Mouse (Mus musculus) c-Kit-positive CD71-positive TER-119-positive erythroid progenitor cells, embryonic 14.5 days (primary cell): ENCODE measurements around the gene Slx4ip.

Experiments
- DNase-seq: peaks from one replicate; pipeline ENCODE4 v3.0.0-alpha.2; 2013; ENCODE audit warnings: low spot score

Gene Slx4ip

DNA sequence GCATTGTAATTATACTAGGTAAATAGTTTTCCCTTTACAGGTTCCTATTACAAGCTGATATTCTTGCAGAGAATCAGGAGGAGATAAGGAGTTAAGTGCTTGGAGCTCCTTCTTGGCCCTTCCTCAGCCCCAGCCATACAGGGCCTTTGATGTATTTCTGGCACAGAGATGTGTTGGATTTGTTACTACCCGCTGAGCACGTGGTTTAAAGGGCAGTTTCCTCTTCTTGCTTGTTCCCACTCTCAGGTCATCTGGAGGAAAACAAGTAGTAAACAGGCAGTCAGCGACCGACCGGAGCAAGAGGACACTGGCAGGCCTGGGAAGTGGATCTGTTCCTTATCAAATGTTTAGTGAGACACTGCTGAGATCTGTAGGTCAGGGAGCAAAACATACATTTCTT lies 56.9 kb downstream of the Slx4ip start:
- no peak for DNase-seq

GRCm38 (mm10) chr2:136952238-136952637 lies 61.2 kb downstream of the Slx4ip start:
- no peak for DNase-seq

GRCm38 (mm10) chr2:136955726-136956571 lies 64.9 kb downstream of the Slx4ip start:
- DNase-seq = no peak

DNA sequence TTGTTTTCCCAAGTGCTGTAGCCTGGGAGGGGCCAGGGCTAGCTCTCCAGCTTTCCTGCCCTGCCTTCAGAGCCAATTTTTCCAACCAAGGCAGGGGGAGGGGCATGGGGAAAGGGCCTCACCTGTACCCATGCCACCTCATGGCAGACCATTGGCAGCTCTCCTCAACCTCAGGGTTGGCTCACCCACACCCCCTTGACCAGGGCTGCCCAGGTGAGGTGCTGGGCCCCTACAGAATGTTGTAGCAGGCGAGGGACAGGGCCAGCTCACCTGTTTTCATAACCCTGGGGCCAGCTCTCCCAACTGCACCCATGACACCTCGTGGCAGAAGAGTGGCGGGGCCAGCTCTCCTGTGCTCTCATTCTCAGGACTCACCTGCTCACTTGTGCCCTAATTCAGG lies 67.7 kb downstream of the Slx4ip start:
- no peak for DNase-seq

GRCm38 (mm10) chr2:136975774-136976173 lies 84.8 kb downstream of the Slx4ip start:
- no peak for DNase-seq

DNA sequence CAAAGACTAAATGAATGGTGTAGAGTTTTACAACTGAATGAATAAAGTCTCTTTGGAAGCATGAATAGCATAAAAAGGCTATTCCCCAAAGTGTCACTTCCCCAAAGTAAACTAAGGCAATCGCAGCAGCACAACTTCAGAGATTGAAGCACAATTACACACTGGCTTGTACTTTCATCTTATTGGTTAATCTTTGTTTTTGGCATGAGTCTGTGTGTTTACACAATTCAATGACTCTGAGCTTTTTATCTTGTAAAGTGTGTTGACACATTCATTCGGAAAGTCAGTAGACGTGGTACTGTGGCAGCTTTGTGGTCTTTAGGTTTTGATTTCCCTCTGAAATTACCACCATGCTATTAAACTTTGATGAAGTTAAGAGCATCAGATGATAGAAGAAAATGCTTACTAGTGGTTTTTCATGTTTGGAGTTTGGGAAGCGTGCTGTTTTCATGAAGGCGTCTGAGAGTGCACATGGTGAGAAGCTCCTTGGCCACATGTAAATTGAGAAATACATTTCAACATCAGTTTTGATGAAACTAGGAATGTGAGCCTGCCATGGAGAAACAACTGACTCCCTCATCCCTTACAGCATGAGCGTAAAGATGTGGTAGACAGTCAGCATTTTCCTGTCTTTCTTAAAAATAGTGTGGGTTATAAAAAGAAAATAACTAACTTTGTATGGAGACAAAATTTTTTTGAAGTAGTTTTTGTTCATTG lies 88.2 kb downstream of the Slx4ip start:
- DNase-seq = no peak

- DNase-seq = no peak
Observed at GRCm38 (mm10) chr2:136981062-136981879, 90.3 kb downstream of the Slx4ip start.

- no peak for DNase-seq
Observed at GRCm38 (mm10) chr2:136983959-136984358, 92.9 kb downstream of the Slx4ip start.

DNA sequence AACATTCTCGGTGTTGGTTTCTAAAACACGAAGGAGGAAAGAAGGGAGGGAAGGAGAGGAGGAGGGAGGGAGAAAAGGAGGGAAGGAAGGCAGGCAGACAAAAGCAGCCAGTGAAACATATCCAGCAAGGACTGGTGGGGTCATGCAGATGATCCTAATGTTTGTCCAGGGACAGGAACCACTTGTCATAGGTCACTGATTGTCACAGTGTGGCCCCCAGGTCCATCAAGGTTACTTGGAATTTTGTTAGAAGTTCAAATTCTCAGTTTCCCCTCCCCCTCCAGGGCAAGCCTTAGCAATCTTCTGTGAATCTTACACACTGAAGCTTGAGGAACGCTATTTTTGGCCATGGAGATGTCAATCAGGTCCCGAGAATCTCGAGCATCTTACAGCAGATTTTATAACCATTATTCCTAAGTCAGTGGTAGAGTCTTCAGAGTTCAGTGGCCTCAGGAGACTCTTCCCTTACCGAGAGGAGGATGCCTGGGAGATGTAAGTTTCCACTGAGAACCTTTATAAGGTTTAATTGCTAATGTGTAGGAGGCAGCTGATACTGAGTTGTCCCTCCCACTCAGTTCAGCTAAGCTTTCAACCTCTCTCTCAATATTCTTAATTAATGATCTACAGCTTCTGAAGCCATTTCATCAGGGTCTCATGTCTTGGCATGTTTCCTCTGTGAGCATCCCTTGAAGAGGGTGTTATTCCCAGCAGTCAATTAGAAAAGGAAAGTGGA lies 95.1 kb downstream of the Slx4ip start:
- no peak for DNase-seq

DNA sequence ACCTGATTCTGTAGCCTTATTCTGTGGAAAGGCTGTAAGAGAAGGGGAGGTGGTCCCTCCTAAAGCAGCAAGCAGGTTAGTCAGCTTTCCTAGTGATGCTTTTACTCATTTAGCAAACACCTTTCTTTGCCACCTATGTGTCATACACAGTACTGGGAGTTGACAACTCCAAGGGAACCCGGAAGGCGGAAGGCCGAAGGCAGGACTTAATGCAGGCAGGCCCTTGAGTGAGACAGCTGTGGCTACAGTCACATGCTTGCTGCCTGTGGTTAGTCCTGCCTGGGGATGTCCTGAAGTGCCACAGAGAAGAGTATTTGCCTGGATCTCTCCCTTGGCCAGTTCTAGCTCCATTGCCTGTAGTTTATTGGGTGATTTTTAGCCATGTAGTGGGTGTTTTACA lies 102.1 kb downstream of the Slx4ip start:
- no peak for DNase-seq

- DNase-seq = no peak
Observed at GRCm38 (mm10) chr2:136997104-136997503, 106.1 kb downstream of the Slx4ip start.

- DNase-seq = no peak
Observed at GRCm38 (mm10) chr2:137002031-137002430, 111.0 kb downstream of the Slx4ip start.

- no peak for DNase-seq
Observed at GRCm38 (mm10) chr2:137006656-137007055, 115.6 kb downstream of the Slx4ip start.

- no peak for DNase-seq
Observed at GRCm38 (mm10) chr2:137011980-137012379, 121.0 kb downstream of the Slx4ip start.

- no peak for DNase-seq
Observed at GRCm38 (mm10) chr2:137013151-137013550, 122.1 kb downstream of the Slx4ip start.

GRCm38 (mm10) chr2:137013811-137014350 lies 122.9 kb downstream of the Slx4ip start:
- no peak for DNase-seq

DNA sequence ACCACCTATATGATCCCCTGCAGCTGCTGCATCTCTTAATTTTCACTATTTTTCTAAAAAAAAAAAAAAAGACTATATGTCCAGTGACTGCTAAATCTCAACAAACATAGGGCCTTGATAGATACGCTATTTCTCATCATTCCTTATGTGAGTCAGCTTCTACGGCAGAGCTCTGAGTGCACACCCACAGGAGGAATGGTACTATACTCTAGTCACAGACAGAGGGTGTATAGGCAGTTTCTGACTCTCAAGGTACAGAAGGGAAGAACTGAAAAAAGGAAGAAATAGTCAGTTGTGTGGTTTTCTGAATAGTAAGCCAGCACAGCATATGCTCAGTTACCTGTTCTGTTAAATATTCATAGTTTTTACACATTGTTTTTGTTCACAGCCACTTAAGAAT lies 123.4 kb downstream of the Slx4ip start:
- no peak for DNase-seq

GRCm38 (mm10) chr2:137044122-137044521 lies 153.1 kb downstream of the Slx4ip start:
- DNase-seq = no peak

- DNase-seq = no peak
Observed at GRCm38 (mm10) chr2:137049367-137049766, 158.3 kb downstream of the Slx4ip start.

GRCm38 (mm10) chr2:137049906-137050305 lies 158.9 kb downstream of the Slx4ip start:
- no peak for DNase-seq

GRCm38 (mm10) chr2:137063829-137064228 lies 172.8 kb downstream of the Slx4ip start:
- DNase-seq = no peak

- no peak for DNase-seq
Observed at GRCm38 (mm10) chr2:137064513-137064912, 173.5 kb downstream of the Slx4ip start.
